Mouse (Mus musculus) hindbrain, embryonic 16.5 days (tissue): ENCODE results near the gene Adamts2. TPM values are rescaled to one million over a fixed set of nuclear protein-coding genes. Genes with fewer than 3 reads are reported as not detected.
A peak's percentile ranks its signal among the peaks of the same experiment; 100 is the strongest.

Experiments
- ATAC-seq: fragments of 200-750 bp; cut with Nextera tagmentation; 2 replicates; pipeline ENCODE4 v1.8.0; 2017; ENCODE audit warnings: moderate TSS enrichment, moderate library complexity
- H3K27ac ChIP-seq: fragments of 300-500 bp; sonication (generic); 2 replicates; pipeline ENCODE4 v1.5.1; 2014; ENCODE audit warnings: low read depth, mild to moderate bottlenecking, control low read depth, low read length, moderate library complexity
- H3K27me3 ChIP-seq: fragments of 300-500 bp; sonication (generic); replicated peaks from 2 replicates; pipeline ENCODE4 v1.6.1; 2014; ENCODE audit warnings: low read length; ENCODE audit not compliant: control insufficient read depth, insufficient read depth
- H3K36me3 ChIP-seq: fragments of 300-500 bp; sonication (generic); 2 replicates; pipeline ENCODE4 v1.6.1; 2014; ENCODE audit warnings: mild to moderate bottlenecking, low read length, moderate library complexity, mixed read lengths; ENCODE audit not compliant: control insufficient read depth, insufficient read depth
- H3K4me1 ChIP-seq: fragments of 300-500 bp; sonication (generic); 2 replicates; pipeline ENCODE4 v1.6.1; 2014; ENCODE audit warnings: low read depth, low read length; ENCODE audit not compliant: control insufficient read depth, insufficient read depth
- H3K4me2 ChIP-seq: fragments of 300-500 bp; sonication (generic); 2 replicates; pipeline ENCODE4 v1.6.1; 2014; ENCODE audit warnings: mild to moderate bottlenecking, low read length, control low read depth, moderate library complexity
- H3K4me3 ChIP-seq: fragments of 300-500 bp; sonication (generic); 2 replicates; pipeline ENCODE4 v1.5.1; 2014; ENCODE audit warnings: mild to moderate bottlenecking, low read length, control low read depth, moderate library complexity
- H3K9ac ChIP-seq: fragments of 300-500 bp; sonication (generic); 2 replicates; pipeline ENCODE4 v1.6.1; 2014; ENCODE audit warnings: low read depth, mild to moderate bottlenecking, control low read depth, low read length, moderate library complexity
- H3K9me3 ChIP-seq: fragments of 300-500 bp; sonication (generic); 2 replicates; pipeline ENCODE4 v1.6.1; 2014; ENCODE audit warnings: mild to moderate bottlenecking, low read length, moderate library complexity; ENCODE audit not compliant: control insufficient read depth
- WGBS: fragments of 180-500 bp; shearing (Covaris S2); extraction: QIAGEN DNeasy Blood & Tissue Kit; methylation state at CpG from one replicate; pipeline ENCODE4 v1.1.7; 2014; 5-methylcytosine and 5-hydroxymethylcytosine counted together
- polyA plus RNA-seq: library from polyadenylated mRNA; unstranded; fragments of >200 nt; fragmentation: Nextera tagmentation; extraction: Ambion mirVana; gene quantifications from 2 replicates; pipeline ENCODE4 v1.2.1, GENCODE M21; 2015

Adamts2 gene
- polyA plus RNA-seq, 1 experiment from 2014 or later: 4.7 TPM

GRCm38 (mm10) chr11:50653746-50654431, 52.0 kb downstream of the Adamts2 start:
- ATAC-seq: no peak
- no peak overlapping the region for H3K9ac ChIP-seq

DNA sequence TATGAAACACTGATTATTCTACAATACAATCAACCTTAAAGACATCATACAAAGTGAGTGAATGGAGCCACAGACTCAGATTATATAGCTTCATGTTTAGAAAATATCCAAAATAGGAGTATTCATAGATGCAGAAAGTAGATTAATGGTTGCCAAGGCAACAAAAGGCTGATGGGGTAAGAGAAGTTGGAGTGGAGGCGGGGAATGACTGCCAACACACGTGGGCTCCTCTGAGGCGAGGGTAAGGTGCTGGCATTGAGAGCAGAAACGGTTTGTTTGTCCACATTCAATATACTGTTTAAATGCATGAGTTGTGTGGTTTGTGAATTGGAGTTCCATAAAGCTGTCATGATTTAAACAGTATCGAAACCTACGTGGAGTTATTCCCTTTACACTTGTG, 56.9 kb downstream of the Adamts2 start:
- Histone ChIP-seq H3K4me2 (no peak overlapping the region), H3K27me3 (no peaks in the 10 kb centered on the region), H3K36me3 (no peaks in the 10 kb centered on the region), H3K27ac (no peak overlapping the region), H3K4me3 (no peak overlapping the region), H3K4me1 (peaks cover 3% of the 10 kb centered on the region), H3K9ac (no peak overlapping the region), H3K9me3 (no peaks in the 10 kb centered on the region)
- 57% methylated on average over 6 of the region's 6 CpGs for WGBS
- no peak for ATAC-seq

More at GRCm38 (mm10) chr11:50653746-50654431, 52.0 kb downstream of the Adamts2 start:
- Histone ChIP-seq H3K4me2 (no peak overlapping the region), H3K9me3 (no peaks in the 10 kb centered on the region), H3K4me3 (no peak overlapping the region), H3K27ac (no peak overlapping the region), H3K36me3 (no peaks in the 10 kb centered on the region), H3K4me1 (peaks cover 2% of the 10 kb centered on the region), H3K27me3 (no peaks in the 10 kb centered on the region)
- 79% methylated on average over 9 of the region's 9 CpGs for WGBS

- Histone ChIP-seq H3K9ac (no peak overlapping the region), H3K4me1 (peaks cover 3% of the 10 kb centered on the region), H3K36me3 (no peaks in the 10 kb centered on the region), H3K27me3 (no peaks in the 10 kb centered on the region), H3K4me2 (no peak overlapping the region), H3K27ac (no peak overlapping the region), H3K9me3 (no peaks in the 10 kb centered on the region), H3K4me3 (no peak overlapping the region)
- no peak for ATAC-seq
- 87% methylated on average over 3 of the region's 3 CpGs for WGBS
Observed at GRCm38 (mm10) chr11:50662176-50662575, 60.3 kb downstream of the Adamts2 start.

DNA sequence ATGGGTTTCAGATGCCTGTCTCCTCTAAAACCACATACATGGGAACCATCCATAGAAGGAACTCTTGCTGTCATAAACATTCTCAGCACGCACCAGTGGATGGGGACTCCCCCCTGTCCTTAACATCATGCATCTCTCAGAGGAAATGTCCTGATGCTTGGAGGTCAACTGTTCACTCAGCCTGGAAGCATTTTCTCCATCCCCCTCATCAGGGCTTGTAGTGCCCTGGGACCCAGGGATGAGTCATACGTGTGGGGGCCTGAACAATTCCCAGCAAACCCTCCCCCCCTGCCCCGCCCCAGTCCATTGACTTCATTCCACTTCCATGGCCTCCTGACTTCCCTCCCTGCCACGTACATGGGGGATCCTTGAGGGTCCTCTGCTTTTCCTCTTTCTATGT, 62.9 kb downstream of the Adamts2 start:
- no peak overlapping the region for H3K9ac ChIP-seq
- no peaks in the 10 kb centered on the region for H3K36me3 ChIP-seq
- no peak overlapping the region for H3K4me2 ChIP-seq
- no peak overlapping the region for H3K27ac ChIP-seq
- peaks cover 9% of the 10 kb centered on the region for H3K4me1 ChIP-seq
- 83% methylated on average over 4 of the region's 4 CpGs for WGBS
- H3K9me3 ChIP-seq: no peaks in the 10 kb centered on the region
- ATAC-seq: no peak
- no peak overlapping the region for H3K4me3 ChIP-seq
- H3K27me3 ChIP-seq: no peaks in the 10 kb centered on the region

DNA sequence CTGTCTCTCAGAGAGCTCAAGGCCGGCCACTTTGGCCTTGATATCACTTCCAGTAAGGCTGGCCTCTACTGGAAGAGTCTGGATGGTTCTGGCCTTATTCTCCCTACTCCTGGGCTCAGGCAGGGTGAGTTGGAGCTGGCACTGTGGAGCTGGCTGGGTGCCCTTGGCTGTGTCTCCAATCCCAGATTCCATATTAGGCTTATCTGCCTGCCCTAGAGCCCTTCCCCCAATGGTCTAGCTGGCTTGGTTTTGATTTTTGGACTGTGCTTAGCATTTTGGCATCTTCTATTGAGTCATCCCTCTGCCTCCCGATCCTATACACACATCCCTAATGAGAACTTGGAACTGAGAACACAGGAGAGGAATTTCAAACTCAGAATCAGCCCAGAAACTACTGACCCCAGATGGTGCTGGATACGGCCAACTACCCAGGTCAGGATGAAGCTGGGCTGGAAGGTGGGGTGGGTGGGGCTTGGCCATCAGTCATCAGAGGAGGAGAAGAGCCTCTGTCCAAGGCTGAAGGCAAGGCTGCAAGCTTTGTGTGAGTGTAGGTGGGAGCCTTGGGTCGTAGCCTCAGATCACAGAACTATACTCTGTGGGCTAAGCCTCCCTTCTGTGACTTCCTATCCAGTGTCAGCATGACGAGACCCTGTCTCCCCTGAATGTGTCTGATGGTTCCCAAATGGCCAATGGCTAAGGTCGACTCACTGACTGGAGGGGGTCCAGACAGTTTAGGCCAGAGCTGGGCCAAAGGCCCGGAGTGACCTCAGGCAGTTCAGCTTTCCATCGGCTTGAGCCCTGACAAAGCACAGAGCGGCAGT, 67.9 kb downstream of the Adamts2 start:
- WGBS: 74% methylated on average over 9 of the region's 9 CpGs
- H3K27me3 ChIP-seq: no peaks in the 10 kb centered on the region
- H3K9me3 ChIP-seq: no peaks in the 10 kb centered on the region
- H3K27ac ChIP-seq: no peak overlapping the region
- no peak overlapping the region for H3K4me3 ChIP-seq
- no peaks in the 10 kb centered on the region for H3K36me3 ChIP-seq
- H3K4me2 ChIP-seq: no peak overlapping the region
- ATAC-seq: peak; percentile 74
- no peak overlapping the region for H3K9ac ChIP-seq
- H3K4me1 ChIP-seq: peaks cover 18% of the 10 kb centered on the region

GRCm38 (mm10) chr11:50670363-50670725, 68.5 kb downstream of the Adamts2 start:
- no peak overlapping the region for H3K27ac ChIP-seq
- H3K36me3 ChIP-seq: no peaks in the 10 kb centered on the region
- H3K4me3 ChIP-seq: no peak overlapping the region
- no peak for ATAC-seq
- 74% methylated on average over 5 of the region's 5 CpGs for WGBS
- no peaks in the 10 kb centered on the region for H3K27me3 ChIP-seq
- no peak overlapping the region for H3K9ac ChIP-seq
- H3K4me1 ChIP-seq: peaks cover 18% of the 10 kb centered on the region
- H3K4me2 ChIP-seq: no peak overlapping the region
- no peaks in the 10 kb centered on the region for H3K9me3 ChIP-seq

- Histone ChIP-seq H3K27ac (no peak overlapping the region), H3K36me3 (no peaks in the 10 kb centered on the region), H3K4me3 (no peak overlapping the region), H3K27me3 (no peaks in the 10 kb centered on the region), H3K4me1 (peaks cover 18% of the 10 kb centered on the region), H3K9ac (no peak overlapping the region), H3K4me2 (no peak overlapping the region), H3K9me3 (no peaks in the 10 kb centered on the region)
- 94% methylated on average over 1 of the region's 1 CpGs for WGBS
- no peak for ATAC-seq
Observed at GRCm38 (mm10) chr11:50670881-50671280, 69.0 kb downstream of the Adamts2 start.

DNA sequence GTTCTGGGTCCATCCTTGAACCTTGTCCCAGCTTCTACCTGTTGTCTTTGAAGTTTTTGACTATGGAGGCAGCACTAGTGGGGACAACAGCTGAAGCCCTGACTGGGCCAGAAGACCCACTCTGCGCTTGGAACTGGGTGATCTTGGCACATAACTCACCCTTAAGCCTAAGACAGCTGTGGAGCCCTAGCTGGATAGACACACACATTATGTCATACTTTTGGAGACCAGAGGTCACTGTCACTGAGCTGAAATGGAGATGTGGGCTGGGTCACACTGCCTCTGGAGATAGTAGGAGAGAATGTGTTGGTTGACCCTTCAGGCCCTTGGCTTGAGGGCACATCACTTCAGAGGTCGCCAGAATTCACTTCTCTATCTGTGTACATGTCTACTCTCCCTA, 69.5 kb downstream of the Adamts2 start:
- Histone ChIP-seq H3K4me2 (no peak overlapping the region), H3K27ac (no peak overlapping the region), H3K4me3 (no peak overlapping the region), H3K4me1 (peaks cover 18% of the 10 kb centered on the region), H3K9ac (no peak overlapping the region), H3K36me3 (no peaks in the 10 kb centered on the region), H3K9me3 (no peaks in the 10 kb centered on the region), H3K27me3 (no peaks in the 10 kb centered on the region)
- no peak for ATAC-seq
- 73% methylated on average over 2 of the region's 2 CpGs for WGBS

GRCm38 (mm10) chr11:50671820-50672310, 70.0 kb downstream of the Adamts2 start:
- no peak for ATAC-seq
- no peak overlapping the region for H3K9ac ChIP-seq

More at GRCm38 (mm10) chr11:50671820-50672310, 70.0 kb downstream of the Adamts2 start:
- Histone ChIP-seq H3K4me2 (no peak overlapping the region), H3K4me1 (peaks cover 18% of the 10 kb centered on the region), H3K4me3 (no peak overlapping the region), H3K27me3 (no peaks in the 10 kb centered on the region), H3K27ac (no peak overlapping the region), H3K36me3 (no peaks in the 10 kb centered on the region), H3K9me3 (no peaks in the 10 kb centered on the region)
- WGBS: 87% methylated on average over 7 of the region's 7 CpGs
